Mouse (Mus musculus) thymus, adult 2 months (tissue): ENCODE results near the gene Slc37a4.

Source experiments
- CTCF ChIP-seq: fragments of 200-500 bp; IDR thresholded peaks from 2 replicates; pipeline ENCODE4 v1.5.1; 2012; ENCODE audit warnings: mild to moderate bottlenecking, control low read depth, low read length, moderate library complexity, borderline replicate concordance; ENCODE audit not compliant: control insufficient read depth, poor library complexity, insufficient read depth; ENCODE audit errors: extremely low read depth
- POLR2A ChIP-seq: fragments of 200-500 bp; IDR thresholded peaks from 2 replicates; pipeline ENCODE4 v1.6.1; 2012; ENCODE audit warnings: mild to moderate bottlenecking, low read length, control low read depth, moderate library complexity; ENCODE audit not compliant: control insufficient read depth, poor library complexity, insufficient read depth; ENCODE audit errors: extremely low read depth

GRCm38 (mm10) chr9:44347166-44347565, 49.5 kb upstream of the Slc37a4 start:
- no peak for TF ChIP-seq CTCF
- no peak for TF ChIP-seq POLR2A
